Mouse (Mus musculus): ENCODE measurements at regions not wholly inside any gene's neighbourhood (a gene's known extent, or its start where the extent isn't known, plus 50 kb on each side); places are given as distances from the start of the nearest gene placed in this dataset.

GRCm38 (mm10) chr5:108903134-108903923 lies 50.9 kb upstream of the Vmn2r9 start:
- DNase-seq (ENCODE audit: low spot score in 2 of 2), result peak in 1 of 2 experiments; percentile 2
